Mouse (Mus musculus): ENCODE results near the gene Nfia. TPM values are rescaled to one million over a fixed set of nuclear protein-coding genes. Genes with fewer than 3 reads are reported as not detected.

The Nfia gene
- total RNA-seq, 2 experiments from 2014 or later: 3.5 to 14.0 TPM

- ATAC-seq (replicated peaks; ENCODE audit: poor library complexity, severe bottlenecking): no peak
These were observed 308.1 kb downstream of the Nfia start for GRCm38 (mm10) chr4:98080586-98080985.

GRCm38 (mm10) chr4:98081962-98082361 is 309.4 kb downstream of the Nfia start:
- no peak for ATAC-seq (replicated peaks; ENCODE audit: poor library complexity, severe bottlenecking)

GRCm38 (mm10) chr4:98082512-98082911 is 310.0 kb downstream of the Nfia start:
- ATAC-seq (replicated peaks; ENCODE audit: poor library complexity, severe bottlenecking): no peak

- ATAC-seq (replicated peaks; ENCODE audit: poor library complexity, severe bottlenecking): no peak
These were observed 312.5 kb downstream of the Nfia start for GRCm38 (mm10) chr4:98085060-98085459.

GRCm38 (mm10) chr4:98086976-98087375 is 314.4 kb downstream of the Nfia start:
- no peak; the same call in 1 of the 2 replicates for ATAC-seq (replicated peaks; ENCODE audit: poor library complexity, severe bottlenecking)

- no peak for ATAC-seq (replicated peaks; ENCODE audit: poor library complexity, severe bottlenecking)
These were observed 317.5 kb downstream of the Nfia start for GRCm38 (mm10) chr4:98089985-98090384.

- no peak for ATAC-seq (replicated peaks; ENCODE audit: poor library complexity, severe bottlenecking)
These were observed 318.1 kb downstream of the Nfia start for GRCm38 (mm10) chr4:98090586-98090985.

- ATAC-seq (replicated peaks; ENCODE audit: poor library complexity, severe bottlenecking): peak; percentile 69
These were observed 318.9 kb downstream of the Nfia start for GRCm38 (mm10) chr4:98091368-98091827.

GRCm38 (mm10) chr4:98091901-98092472 is 319.5 kb downstream of the Nfia start:
- no peak for ATAC-seq (replicated peaks; ENCODE audit: poor library complexity, severe bottlenecking)

GRCm38 (mm10) chr4:98094112-98094805 is 321.7 kb downstream of the Nfia start:
- no peak for ATAC-seq (replicated peaks; ENCODE audit: poor library complexity, severe bottlenecking)

GRCm38 (mm10) chr4:98095060-98095459 is 322.5 kb downstream of the Nfia start:
- ATAC-seq (replicated peaks; ENCODE audit: poor library complexity, severe bottlenecking): no peak

- ATAC-seq (replicated peaks; ENCODE audit: poor library complexity, severe bottlenecking): peak; percentile 82
These were observed 324.6 kb downstream of the Nfia start for GRCm38 (mm10) chr4:98097013-98097566.

- ATAC-seq (replicated peaks; ENCODE audit: poor library complexity, severe bottlenecking): no peak
These were observed 326.1 kb downstream of the Nfia start for GRCm38 (mm10) chr4:98098663-98099062.

GRCm38 (mm10) chr4:98099433-98099832 is 326.9 kb downstream of the Nfia start:
- no peak for ATAC-seq (replicated peaks; ENCODE audit: poor library complexity, severe bottlenecking)

GRCm38 (mm10) chr4:98101153-98102096 is 328.9 kb downstream of the Nfia start:
- peak; percentile 50 for ATAC-seq (replicated peaks; ENCODE audit: poor library complexity, severe bottlenecking)

GRCm38 (mm10) chr4:98102625-98103336 is 330.2 kb downstream of the Nfia start:
- ATAC-seq (replicated peaks; ENCODE audit: poor library complexity, severe bottlenecking): no peak

GRCm38 (mm10) chr4:98103337-98103666 is 330.8 kb downstream of the Nfia start:
- no peak for ATAC-seq (replicated peaks; ENCODE audit: poor library complexity, severe bottlenecking)

- ATAC-seq (replicated peaks; ENCODE audit: poor library complexity, severe bottlenecking): peak; percentile 81
These were observed 331.6 kb downstream of the Nfia start for GRCm38 (mm10) chr4:98104161-98104560.

GRCm38 (mm10) chr4:98104911-98105702 is 332.6 kb downstream of the Nfia start:
- no peak for ATAC-seq (replicated peaks; ENCODE audit: poor library complexity, severe bottlenecking)

Measured in granulocyte monocyte progenitor cell, adult 5-6 weeks (primary cell).